Mouse (Mus musculus): ENCODE results near the gene Kin.

Gene Kin

DNA sequence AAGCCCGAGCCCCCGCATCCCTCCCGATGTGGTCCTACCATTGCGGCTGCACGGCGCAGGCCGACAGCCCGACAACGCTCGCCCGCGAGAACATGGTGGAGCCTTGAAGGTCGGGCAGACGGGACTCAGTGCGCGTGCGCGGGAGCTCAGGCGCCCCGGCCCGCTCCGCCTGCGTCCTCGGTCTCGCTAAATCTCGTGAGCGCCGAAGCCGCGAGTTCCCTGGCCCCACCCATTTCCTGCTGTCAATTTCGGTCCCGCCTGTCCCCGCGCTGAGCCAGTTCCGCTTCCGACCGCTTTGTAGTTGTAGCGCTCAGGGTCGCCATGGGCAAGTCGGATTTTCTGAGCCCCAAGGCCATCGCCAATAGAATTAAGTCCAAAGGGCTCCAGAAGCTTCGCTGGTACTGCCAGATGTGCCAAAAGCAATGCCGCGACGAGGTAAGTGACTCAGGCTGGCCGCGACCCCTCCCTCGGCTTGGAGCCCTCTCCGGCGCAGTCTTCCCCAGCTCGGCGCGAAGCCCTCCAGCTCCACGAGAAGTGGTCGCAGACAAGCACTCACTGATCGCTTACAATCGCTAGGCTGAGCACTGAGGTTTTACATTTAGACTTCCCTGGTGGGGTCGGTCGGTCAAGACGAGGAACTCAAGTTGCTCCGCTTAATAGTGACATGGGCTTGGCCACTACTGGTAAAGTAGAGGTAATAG lies at the start of gene Kin, which contains the start of gene Atp5c1:
Gene Kin, plus strand, starts transcription at position 284 of the 701 bp plus-strand sequence.
Gene Atp5c1, minus strand, starts transcription at position 201 of the 701 bp plus-strand sequence.
- peak; percentile 99 for DNase-seq (ENCODE audit: low read depth)

DNA sequence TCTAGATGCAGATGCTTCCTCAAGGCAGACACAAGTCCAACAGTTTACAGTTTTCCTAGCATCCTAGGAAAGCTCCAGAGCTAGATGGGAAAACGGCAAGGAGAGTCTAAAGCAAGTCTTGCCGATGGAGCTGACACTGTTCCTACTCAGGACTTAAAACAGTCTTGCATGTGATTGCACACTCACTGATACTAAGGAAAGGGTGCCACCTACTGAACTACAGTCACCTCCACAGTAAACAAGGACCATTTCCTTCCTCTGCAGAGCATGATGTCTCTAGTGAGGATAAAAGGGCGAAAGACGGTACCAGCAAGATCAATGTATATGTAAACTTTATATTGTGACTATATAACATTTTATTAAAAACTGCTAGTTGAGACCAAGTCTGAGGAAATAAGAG lies 46.7 kb upstream of the Kin start:
- no peak for DNase-seq (ENCODE audit: low read depth)

- no peak for DNase-seq (ENCODE audit: low read depth)
Measured at GRCm38 (mm10) chr2:10034976-10035375, 45.4 kb upstream of the Kin start.

- DNase-seq (ENCODE audit: low read depth) = peak; percentile 60
Measured at GRCm38 (mm10) chr2:10047758-10048436, 32.5 kb upstream of the Kin start.

GRCm38 (mm10) chr2:10048461-10048860 lies 31.9 kb upstream of the Kin start, which contains the start of gene Taf3:
Gene Taf3 (minus strand): TSS chr2:10048596.
- peak; percentile 94 for DNase-seq (ENCODE audit: low read depth)

GRCm38 (mm10) chr2:10049456-10049855 lies 30.9 kb upstream of the Kin start:
- peak; percentile 34 for DNase-seq (ENCODE audit: low read depth)

- no peak for DNase-seq (ENCODE audit: low read depth)
Measured at GRCm38 (mm10) chr2:10050878-10051277, 29.5 kb upstream of the Kin start.

- DNase-seq (ENCODE audit: low read depth) = no peak
Measured at GRCm38 (mm10) chr2:10051996-10052395, 28.4 kb upstream of the Kin start.

GRCm38 (mm10) chr2:10058836-10059235 lies 21.6 kb upstream of the Kin start:
- no peak for DNase-seq (ENCODE audit: low read depth)

GRCm38 (mm10) chr2:10071751-10072150 lies 8.6 kb upstream of the Kin start:
- no peak for DNase-seq (ENCODE audit: low read depth)

DNA sequence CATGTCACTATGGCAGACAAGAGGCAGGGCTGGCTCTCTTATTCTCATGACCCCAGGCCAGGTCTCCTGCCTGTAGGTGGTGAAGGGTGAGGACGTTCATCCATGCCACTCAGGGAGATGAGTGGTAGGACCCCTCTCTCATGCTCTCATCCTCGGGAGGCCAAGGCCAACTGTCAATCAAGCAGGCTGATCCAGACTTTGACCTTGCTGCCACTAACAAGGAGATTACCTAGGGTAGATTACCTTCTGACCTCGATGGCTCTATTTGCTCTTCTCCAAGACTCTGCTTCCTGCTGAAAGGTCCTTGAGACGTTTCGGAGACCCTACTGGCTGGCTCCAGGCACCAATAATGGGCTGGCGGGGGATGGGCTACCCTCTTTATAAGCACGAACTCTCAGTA lies 5.9 kb upstream of the Kin start:
- no peak for DNase-seq (ENCODE audit: low read depth)

DNA sequence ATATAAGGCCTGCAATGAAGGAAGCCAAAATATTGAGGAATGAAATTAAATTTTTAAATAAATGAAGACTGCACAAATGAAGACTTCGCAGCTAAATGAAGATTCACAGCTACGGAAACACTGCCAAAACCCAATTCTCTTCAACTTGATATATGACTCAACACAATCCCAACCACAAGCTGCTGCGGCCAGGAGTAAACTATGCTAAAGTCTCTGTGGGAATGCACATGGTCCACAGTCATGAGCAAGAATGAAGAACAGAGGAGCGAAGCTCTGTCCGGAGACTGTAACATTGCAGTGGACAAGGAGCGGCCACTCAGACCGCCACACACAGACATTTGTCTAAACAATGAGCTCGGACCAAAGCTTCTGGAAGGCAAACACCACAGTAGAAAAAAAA lies 3.7 kb upstream of the Kin start:
- DNase-seq (ENCODE audit: low read depth) = peak; percentile 75

- DNase-seq (ENCODE audit: low read depth) = no peak
Measured at GRCm38 (mm10) chr2:10079745-10080309, 566 bp upstream of the Kin start.

DNA sequence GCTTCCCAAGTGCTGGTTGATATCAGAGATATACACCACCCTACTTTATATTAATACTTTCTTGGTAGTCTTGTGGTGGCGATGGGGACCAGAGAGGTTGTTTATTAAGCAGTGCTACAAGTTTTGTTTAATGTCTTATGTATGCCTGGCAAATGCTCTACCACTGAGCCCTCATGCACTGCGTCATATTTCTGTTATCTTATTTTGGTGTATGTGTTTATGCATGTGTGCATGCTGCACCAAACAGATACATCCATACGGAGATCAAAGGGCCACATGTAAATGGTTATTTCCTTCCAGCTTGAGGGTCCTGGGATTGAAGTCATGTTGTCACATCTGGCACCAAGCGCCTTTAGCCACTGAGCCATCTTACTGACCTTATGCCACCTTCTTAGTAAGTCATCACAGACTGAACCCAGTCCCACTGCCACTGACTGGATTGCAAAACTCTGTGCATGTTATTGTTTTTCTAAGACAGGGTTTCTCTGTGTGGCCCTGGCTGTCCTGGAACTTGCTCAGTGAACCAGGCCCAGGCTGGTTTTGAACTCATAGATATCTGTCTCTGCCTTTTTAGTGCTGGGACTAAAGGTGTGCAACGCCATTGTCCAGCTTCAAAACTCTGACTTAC lies 1.2 kb downstream of the Kin start:
- no peak for DNase-seq (ENCODE audit: low read depth)

DNA sequence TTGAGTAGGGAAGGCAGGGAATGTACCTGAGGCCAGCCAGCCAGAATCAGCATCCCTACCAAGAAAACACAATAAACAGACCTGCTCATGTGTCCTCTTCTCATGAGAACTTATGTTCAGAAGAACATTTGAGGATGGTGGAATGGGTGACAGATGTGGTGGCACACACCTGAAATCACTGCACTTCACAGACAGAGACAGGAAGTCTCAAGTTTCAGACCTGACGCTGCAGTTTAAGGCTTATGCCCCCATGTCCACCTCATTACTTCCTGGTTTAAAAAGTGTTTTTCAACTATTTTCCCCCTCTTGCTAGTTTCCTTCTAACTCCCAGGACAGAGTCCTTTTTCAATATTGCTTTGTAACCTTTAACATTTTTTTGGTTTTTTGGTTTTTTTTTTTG lies 2.3 kb downstream of the Kin start:
- DNase-seq (ENCODE audit: low read depth) = no peak

- DNase-seq (ENCODE audit: low read depth) = peak; percentile 52
Measured at GRCm38 (mm10) chr2:10087256-10087850, 7.0 kb downstream of the Kin start.

DNA sequence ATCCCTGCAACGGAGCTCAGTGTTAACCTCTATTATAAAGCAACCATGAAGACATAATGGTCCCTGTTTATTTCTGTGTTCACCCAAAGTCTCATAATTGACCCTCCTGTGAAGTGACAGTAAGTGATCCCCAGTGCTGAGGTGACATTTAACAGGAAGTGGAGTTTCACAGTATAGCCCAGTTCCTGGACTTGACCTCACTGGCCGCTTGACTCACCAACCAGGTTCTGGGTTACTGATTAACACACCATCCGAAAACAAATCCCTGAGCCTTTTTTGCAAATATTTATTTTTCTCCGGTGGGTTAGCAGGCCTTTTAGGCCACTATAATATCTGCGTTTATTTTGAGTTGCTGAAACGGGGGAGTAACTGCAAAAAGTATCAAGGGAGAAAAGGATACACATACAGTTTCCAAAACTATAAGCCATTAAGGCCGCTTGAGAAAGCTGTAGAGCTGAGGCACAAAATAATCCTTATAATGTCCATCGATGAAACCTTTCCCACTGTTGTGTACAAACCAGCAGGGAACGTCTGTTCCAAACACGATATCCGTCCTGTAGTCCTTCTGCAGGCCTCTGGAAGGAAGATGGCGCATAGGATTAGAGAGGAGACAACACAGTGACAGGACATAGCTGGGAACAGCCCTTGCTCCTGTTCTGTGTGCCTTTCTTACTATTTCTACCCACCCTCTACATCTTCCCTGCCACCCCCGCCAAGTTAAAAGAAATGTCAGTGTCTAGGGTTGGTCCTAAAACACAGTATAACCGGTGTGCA lies 14.1 kb downstream of the Kin start:
- no peak for DNase-seq (ENCODE audit: low read depth)

DNA sequence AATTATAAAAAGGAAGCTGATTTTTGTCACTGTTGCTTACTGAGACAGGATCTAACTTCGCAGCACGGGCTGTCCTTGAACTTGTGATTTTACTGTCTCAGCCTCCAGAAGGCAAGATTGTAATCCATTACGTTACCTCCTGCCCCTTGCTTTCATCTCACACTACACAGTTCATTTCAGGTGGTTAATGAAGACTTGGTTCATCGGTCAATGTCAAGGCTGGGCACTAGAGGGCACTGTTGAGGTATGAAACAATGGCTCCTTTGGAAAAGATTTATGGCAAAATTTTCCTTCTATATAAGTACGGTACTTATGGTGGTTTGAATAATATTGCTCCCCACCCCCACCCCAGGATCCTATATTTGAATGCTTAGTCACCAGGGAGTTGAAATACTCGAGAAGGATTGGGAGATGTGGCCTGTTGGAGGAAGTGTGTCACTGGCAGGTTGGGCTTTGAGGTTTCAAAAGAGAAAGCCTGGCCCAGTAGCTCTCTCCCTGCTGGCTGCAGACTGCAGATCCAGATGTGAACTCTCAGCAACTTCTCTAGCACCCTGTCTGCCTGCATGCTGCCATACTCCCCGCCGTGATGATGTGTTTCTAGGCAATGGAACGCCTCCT lies 18.3 kb downstream of the Kin start:
- peak; percentile 77 for DNase-seq (ENCODE audit: low read depth)

DNA sequence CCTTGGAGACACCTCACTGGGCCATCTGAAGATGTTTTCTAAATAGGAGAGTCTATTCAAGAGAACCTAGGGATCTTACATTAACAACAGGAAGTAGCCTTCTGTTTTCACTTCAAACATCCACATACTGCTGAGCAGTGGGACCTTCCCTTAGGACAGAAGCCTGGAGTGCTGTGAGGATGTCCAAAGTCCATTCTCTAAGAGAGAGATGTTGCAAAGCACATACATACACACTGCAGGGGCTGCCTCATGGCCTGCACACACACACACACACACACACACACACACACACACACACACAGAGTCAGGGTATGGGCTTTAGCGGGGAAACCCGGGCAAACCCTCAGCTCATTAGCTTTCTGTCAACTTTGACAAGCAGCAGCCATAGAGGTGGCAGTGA lies 20.1 kb downstream of the Kin start:
- DNase-seq (ENCODE audit: low read depth) = no peak

GRCm38 (mm10) chr2:10101180-10101579 lies 20.8 kb downstream of the Kin start:
- DNase-seq (ENCODE audit: low read depth) = peak; percentile 75

DNA sequence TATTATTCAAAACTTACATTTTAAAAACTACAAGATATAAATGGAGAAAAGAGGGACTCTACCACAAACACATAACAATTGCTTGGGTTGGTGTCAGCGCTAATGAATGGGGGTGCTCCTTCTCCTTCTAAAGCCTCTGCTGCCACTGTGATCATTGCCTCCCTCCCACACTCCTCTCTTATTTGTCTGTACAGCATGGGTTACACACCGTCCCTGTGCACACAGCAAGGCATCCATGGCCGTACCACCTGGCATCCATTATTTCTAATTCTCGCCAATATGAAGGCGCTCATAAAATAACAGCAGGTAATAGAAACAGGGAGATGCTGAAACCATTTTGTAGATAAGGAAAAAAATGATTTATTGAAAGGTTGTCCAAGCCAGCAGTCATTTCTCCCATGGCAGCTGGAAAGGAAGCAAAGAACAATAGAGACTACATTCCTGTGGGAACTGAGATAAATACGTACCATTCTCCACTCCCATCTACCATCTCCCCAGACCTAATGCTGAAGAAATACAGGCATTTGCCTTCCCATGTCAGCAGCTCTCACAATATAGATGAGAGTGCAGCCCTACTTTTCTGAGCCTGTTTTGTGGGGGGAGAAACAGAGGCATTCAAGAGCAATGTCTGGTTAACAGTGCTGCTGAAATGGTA lies 28.3 kb downstream of the Kin start:
- DNase-seq (ENCODE audit: low read depth) = no peak

Measured in NIH3T3 (cell line).